Mouse (Mus musculus) lung, adult 2 months (tissue): ENCODE results near the gene Ly6g5b.

Source experiments
- CTCF ChIP-seq: fragments of 200-500 bp; IDR thresholded peaks from 2 replicates; pipeline ENCODE4 v1.5.1; 2011; ENCODE audit warnings: mild to moderate bottlenecking, low read length, control low read depth; ENCODE audit not compliant: insufficient read depth
- POLR2A ChIP-seq: fragments of 200-500 bp; IDR thresholded peaks from 2 replicates; pipeline ENCODE4 v1.6.1; 2011; ENCODE audit warnings: low read depth, mild to moderate bottlenecking, control low read depth, low read length, borderline replicate concordance; ENCODE audit errors: extremely low read depth

- TF ChIP-seq CTCF (no peak), POLR2A (no peak)
Observed at GRCm38 (mm10) chr17:35092403-35093198, 22.6 kb downstream of the Ly6g5b start.
